Mouse (Mus musculus) liver, adult 2 months (tissue): ENCODE data around the gene Obscn.
A peak's percentile ranks its signal among the peaks of the same experiment; 100 is the strongest.

Experiments used
- CTCF ChIP-seq: fragments of 200-500 bp; IDR thresholded peaks from 2 replicates; pipeline ENCODE4 v1.5.1; 2011; ENCODE audit warnings: low read depth, low read length, control low read depth
- POLR2A ChIP-seq: fragments of 200-500 bp; IDR thresholded peaks from 2 replicates; pipeline ENCODE4 v1.6.1; 2011; ENCODE audit warnings: low read length, control low read depth; ENCODE audit not compliant: insufficient read depth; ENCODE audit errors: extremely low read depth

DNA sequence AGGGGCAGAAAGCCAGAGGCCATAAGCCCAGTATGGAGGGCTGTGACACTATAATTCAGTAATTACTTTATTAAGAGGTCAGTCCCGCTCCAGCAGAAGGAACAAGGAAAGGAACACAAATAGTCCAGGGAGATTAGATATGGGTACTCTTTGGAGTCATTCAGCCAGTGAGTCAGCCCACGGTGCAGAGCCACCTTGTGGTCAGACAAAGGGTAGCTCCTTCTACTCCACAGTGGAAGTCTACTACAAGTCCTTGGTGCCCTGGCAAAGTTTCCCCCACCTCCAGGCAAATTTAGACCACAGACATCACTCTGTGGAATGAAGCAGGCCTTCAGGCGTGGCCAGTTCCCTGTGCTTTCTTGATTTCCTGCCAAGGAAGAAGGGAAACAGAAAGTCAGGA lies 47.6 kb upstream of the Obscn start:
- TF ChIP-seq POLR2A (no peak), CTCF (peak; percentile 77)
